Mouse (Mus musculus) layer of hippocampus, adult 8-10 months (tissue): Measurements from ENCODE around the gene Ppp1r10. TPM values are rescaled to one million over a fixed set of nuclear protein-coding genes. Genes with fewer than 3 reads are reported as not detected.
A peak's percentile ranks its signal among the peaks of the same experiment; 100 is the strongest.

Experiments used
- DNase-seq, 2 experiments: peaks; one replicate each; pipeline ENCODE4 v3.0.0; 2022; ENCODE audit warnings: low spot score in 2 of 2
- total RNA-seq, 4 experiments: library from RNA; stranded (reverse); gene quantifications; 2 replicates each; pipeline ENCODE4 v1.2.4; 2022

Gene Ppp1r10
- total RNA-seq, result 10 to 100 TPM; 71.6 to 79.8 (median 74.6) TPM

- peak; percentile 99 to 100 for DNase-seq
These were observed at the start of gene Ppp1r10, which contains the start of gene Mrps18b for GRCm38 (mm10) chr17:35916297-35917142. Gene Ppp1r10 (plus strand): TSS chr17:35916434. Gene Mrps18b (minus strand): TSS chr17:35916389.

- DNase-seq, result no peak
These were observed 49.0 kb upstream of the Ppp1r10 start for GRCm38 (mm10) chr17:35866911-35867890.

GRCm38 (mm10) chr17:35868165-35868820 is 47.9 kb upstream of the Ppp1r10 start:
- DNase-seq, result no peak

- no peak for DNase-seq
These were observed 47.3 kb upstream of the Ppp1r10 start for GRCm38 (mm10) chr17:35868961-35869345.

- no peak for DNase-seq
These were observed 46.7 kb upstream of the Ppp1r10 start for GRCm38 (mm10) chr17:35869346-35870067.

- DNase-seq, result no peak
These were observed 45.9 kb upstream of the Ppp1r10 start for GRCm38 (mm10) chr17:35870151-35870883.

- no peak for DNase-seq
These were observed 45.1 kb upstream of the Ppp1r10 start for GRCm38 (mm10) chr17:35870884-35871696.

GRCm38 (mm10) chr17:35873774-35874519 is 42.3 kb upstream of the Ppp1r10 start:
- DNase-seq, result peak; percentile 67 to 83

GRCm38 (mm10) chr17:35874721-35875120 is 41.5 kb upstream of the Ppp1r10 start:
- no peak for DNase-seq

- DNase-seq, result peak; percentile 93 to 94
These were observed 36.8 kb upstream of the Ppp1r10 start, which contains the start of gene Dhx16 for GRCm38 (mm10) chr17:35879245-35880057. Gene Dhx16 (plus strand): TSS chr17:35879819.

GRCm38 (mm10) chr17:35882924-35883323 is 33.3 kb upstream of the Ppp1r10 start:
- no peak for DNase-seq

GRCm38 (mm10) chr17:35883777-35884176 is 32.5 kb upstream of the Ppp1r10 start:
- no peak for DNase-seq

GRCm38 (mm10) chr17:35887725-35888124 is 28.5 kb upstream of the Ppp1r10 start:
- DNase-seq, result no peak

- peak; percentile 80 to 89 for DNase-seq
These were observed 19.2 kb upstream of the Ppp1r10 start, which contains the start of gene 2310061I04Rik for GRCm38 (mm10) chr17:35896781-35897643. Gene 2310061I04Rik (minus strand): TSS chr17:35897431.

GRCm38 (mm10) chr17:35897644-35898573 is 18.3 kb upstream of the Ppp1r10 start:
- DNase-seq, result no peak
